Mouse (Mus musculus) layer of hippocampus, postnatal 10 days (tissue): ENCODE results near the gene B3galt6. TPM values are rescaled to one million over a fixed set of nuclear protein-coding genes. Genes with fewer than 3 reads are reported as not detected.

ENCODE experiments used
- total RNA-seq, 2 experiments: library from RNA; stranded (reverse); gene quantifications; 2 replicates each; pipeline ENCODE4 v1.2.3; 2021

The B3galt6 gene
- total RNA-seq, 2 experiments from 2014 or later = 10.6 to 11.6 TPM

Other genes with a start within 250 kb of the B3galt6 start
- 10 to 100 TPM; 68.7 to 71.4 TPM for gene Atad3a, start 231.6 kb downstream of the B3galt6 start, total RNA-seq
- 10 to 100 TPM; 16.3 to 18.2 TPM for gene Vwa1, start 218.0 kb downstream of the B3galt6 start, total RNA-seq
- 1 to 10 TPM; 3.5 to 4.5 TPM for gene Tmem88b, start 206.8 kb downstream of the B3galt6 start, total RNA-seq
- not detected for gene Ankrd65, start 202.2 kb downstream of the B3galt6 start, total RNA-seq
- 100 to 1,000 TPM; 109 to 114 TPM for gene Mrpl20, start 189.8 kb downstream of the B3galt6 start, total RNA-seq
- 10 to 100 TPM; 75.5 to 83.2 TPM for gene Ccnl2, start 180.2 kb downstream of the B3galt6 start, total RNA-seq
- gene Aurkaip1, start 161.4 kb downstream of the B3galt6 start, total RNA-seq = 10 to 100 TPM; 66.7 to 77.0 TPM
- gene Mxra8, start 153.0 kb downstream of the B3galt6 start, total RNA-seq = 10 to 100 TPM; 14.1 to 16.0 TPM
- gene Dvl1, start 145.2 kb downstream of the B3galt6 start, total RNA-seq = 10 to 100 TPM; 69.5 to 82.8 TPM
- under 1 TPM; 0.27 to 0.30 TPM for gene Tas1r3, start 129.3 kb downstream of the B3galt6 start, total RNA-seq
- gene Cptp, start 123.2 kb downstream of the B3galt6 start, total RNA-seq = 10 to 100 TPM; 28.1 to 32.2 TPM
- gene Ints11, start 123.1 kb downstream of the B3galt6 start, total RNA-seq = 10 to 100 TPM; 35.9 to 41.0 TPM
- gene Pusl1, start 100.9 kb downstream of the B3galt6 start, total RNA-seq = 10 to 100 TPM; 68.1 to 77.0 TPM
- 100 to 1,000 TPM; 145 to 162 TPM for gene Acap3, start 100.8 kb downstream of the B3galt6 start, total RNA-seq
- gene Ube2j2, start 48.8 kb downstream of the B3galt6 start, total RNA-seq = 10 to 100 TPM; 93.3 to 97.5 TPM
- 10 to 100 TPM; 25.9 to 29.7 TPM for gene C1qtnf12, start 30.3 kb downstream of the B3galt6 start, total RNA-seq
- gene Sdf4, start 223 bp upstream of the B3galt6 start, total RNA-seq = 100 to 1,000 TPM; 128 to 136 TPM
- gene Tnfrsf4, start 21.2 kb upstream of the B3galt6 start, total RNA-seq = 1 to 10 TPM; 1.2 to 2.2 TPM
- not detected for gene Tnfrsf18, start 33.5 kb upstream of the B3galt6 start, total RNA-seq
- under 1 TPM; 0.13 to 0.16 TPM for gene Ttll10, start 66.8 kb upstream of the B3galt6 start, total RNA-seq
- gene 9430015G10Rik, start 117.3 kb upstream of the B3galt6 start, total RNA-seq = 10 to 100 TPM; 22.6 to 28.9 TPM
- under 1 TPM; 0.43 to 0.47 TPM for gene Rnf223, start 137.9 kb upstream of the B3galt6 start, total RNA-seq
- 100 to 1,000 TPM; 256 to 262 TPM for gene Agrn, start 204.8 kb upstream of the B3galt6 start, total RNA-seq
- not detected for gene Isg15, start 208.2 kb upstream of the B3galt6 start, total RNA-seq
- 1 to 10 TPM; 6.1 to 6.3 TPM for gene AW011738, start 210.7 kb upstream of the B3galt6 start, total RNA-seq
- under 1 TPM; 0.38 to 0.55 TPM for gene Perm1, start 223.2 kb upstream of the B3galt6 start, total RNA-seq
- gene Plekhn1, start 242.2 kb upstream of the B3galt6 start, total RNA-seq = 10 to 100 TPM; 36.4 to 41.9 TPM
- gene Noc2l, start 243.4 kb upstream of the B3galt6 start, total RNA-seq = 10 to 100 TPM; 61.2 to 64.3 TPM